Mouse (Mus musculus) left cerebral cortex, postnatal 36 days (tissue): ENCODE data around the gene Tnni3k. TPM values are rescaled to one million over a fixed set of nuclear protein-coding genes. Genes with fewer than 3 reads are reported as not detected.
A peak's percentile ranks its signal among the peaks of the same experiment; 100 is the strongest.

Experiments used
- DNase-seq, 2 experiments: peaks; one replicate each; pipeline ENCODE4 v3.0.0; 2021 to 2022; ENCODE audit warnings: low spot score in 2 of 2, mixed read lengths in 1 of 2
- intact Hi-C: fragments of 180-260 bp; cut with DNase I; formaldehyde crosslinking; loops from one replicate; pipeline ENCODE4 v1.15.1; 2025
- total RNA-seq, 2 experiments: library from RNA; stranded (reverse); gene quantifications; 2 replicates each; pipeline ENCODE4 v1.2.3; 2021

The Tnni3k gene
- total RNA-seq, result under 1 TPM; 0.29 to 0.47 TPM

DNA sequence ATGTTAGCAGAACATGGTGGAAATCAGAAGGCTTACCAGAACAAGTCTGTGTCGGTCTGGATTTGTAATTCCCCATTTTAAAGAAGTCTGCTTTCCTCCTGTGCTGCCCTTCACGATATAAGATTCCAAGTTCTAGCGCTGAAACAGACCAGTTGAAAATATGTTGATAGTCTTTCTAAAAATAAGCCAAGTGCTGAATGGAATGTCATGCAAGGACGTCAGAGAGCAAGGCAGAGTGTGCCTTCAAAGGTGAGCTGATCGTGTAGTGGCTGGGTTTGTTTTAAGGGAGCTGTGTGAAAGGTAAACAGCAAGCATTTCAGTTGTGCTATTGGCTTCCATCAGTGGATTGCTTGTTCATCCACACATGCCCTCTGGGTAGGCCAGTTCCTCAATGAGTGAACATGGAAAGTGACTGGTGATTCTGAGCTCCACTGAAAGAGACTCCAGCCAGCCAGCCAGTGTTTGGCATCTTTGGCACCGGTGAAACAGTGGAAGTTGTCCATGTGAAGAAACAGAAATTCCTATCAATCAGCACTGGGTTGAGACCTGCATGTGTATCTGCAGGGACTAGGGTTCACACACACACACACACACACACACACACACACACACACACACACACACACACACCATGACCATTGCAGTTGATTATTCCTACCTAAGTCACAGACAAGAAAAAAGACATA lies at the start of gene Tnni3k:
Gene Tnni3k (minus strand): TSS at position 177 of the 686 bp plus-strand sequence.
- DNase-seq, result no peak
- intact Hi-C loops, result no loop called here

DNA sequence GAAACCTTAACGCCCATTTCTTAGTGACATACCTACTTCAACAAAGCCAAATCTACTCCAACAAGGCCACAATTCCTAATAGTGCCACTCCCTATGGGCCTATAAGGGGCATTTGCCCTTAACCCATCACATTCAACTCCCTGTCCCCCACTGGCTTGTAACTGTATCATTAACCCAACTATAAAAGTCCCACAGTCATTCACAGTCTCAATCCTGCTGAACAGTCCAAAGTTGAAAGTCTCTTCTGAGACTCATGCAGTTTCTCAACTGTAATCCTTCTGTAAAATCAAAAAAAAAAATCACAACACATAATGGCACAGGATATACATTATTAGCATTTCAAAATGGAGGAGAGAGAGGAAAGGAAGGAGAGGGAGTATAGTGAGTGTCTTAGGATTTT lies 44.1 kb upstream of the Tnni3k start:
- intact Hi-C loops, result no loop called here
- DNase-seq, result no peak

DNA sequence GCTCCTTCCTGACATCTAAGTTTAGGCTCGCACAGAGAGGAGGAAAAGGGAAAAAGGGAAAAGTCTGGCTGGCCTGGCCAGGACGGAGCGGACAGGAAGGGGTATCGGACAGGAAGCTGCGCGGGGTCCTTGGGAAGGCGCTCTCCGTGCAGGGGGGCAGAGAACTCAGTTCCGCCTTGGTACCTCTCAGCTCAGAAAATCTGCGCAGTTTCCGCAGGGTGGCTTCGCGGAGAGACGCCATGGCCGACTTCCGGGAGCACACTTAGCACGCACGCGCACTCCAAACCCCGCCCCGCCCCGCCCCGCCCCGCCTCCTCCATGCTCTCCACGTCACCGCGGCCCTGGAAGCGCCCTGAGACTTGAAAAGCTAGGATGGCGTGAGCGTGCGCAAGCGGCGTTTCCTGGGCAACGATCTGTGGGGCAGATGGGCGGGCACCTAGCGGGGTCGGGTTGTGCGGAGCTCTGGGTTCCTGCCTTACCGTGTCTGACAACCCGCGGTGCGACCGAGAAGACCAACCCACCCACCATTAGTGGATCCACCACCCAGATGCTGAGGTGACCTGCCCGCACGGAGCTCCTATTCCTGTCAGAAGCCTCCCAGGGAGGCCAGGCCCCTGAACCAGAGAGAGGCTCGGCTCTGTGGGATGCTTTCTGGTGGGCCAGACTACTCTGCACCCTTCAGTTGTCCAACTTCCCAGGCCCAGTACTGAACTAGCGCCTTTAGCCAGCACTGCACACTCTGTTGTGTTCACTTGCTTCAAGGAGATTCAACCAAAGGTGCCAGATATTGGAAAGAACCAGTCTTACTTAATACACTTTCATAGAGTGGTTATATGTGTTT lies 38.1 kb upstream of the Tnni3k start, which contains the start of the genes Fpgt and Lrriq3:
Gene Fpgt (minus strand): TSS at position 288 of the 841 bp plus-strand sequence.
Gene Lrriq3 (plus strand): TSS at position 319 of the 841 bp plus-strand sequence.
- intact Hi-C loops, result loop anchor here (5.0 kb wide), 2 partner anchors 276 to 441 kb away; no protein-coding TSS in a partner anchor
- DNase-seq, result peak; percentile 90 to 91

DNA sequence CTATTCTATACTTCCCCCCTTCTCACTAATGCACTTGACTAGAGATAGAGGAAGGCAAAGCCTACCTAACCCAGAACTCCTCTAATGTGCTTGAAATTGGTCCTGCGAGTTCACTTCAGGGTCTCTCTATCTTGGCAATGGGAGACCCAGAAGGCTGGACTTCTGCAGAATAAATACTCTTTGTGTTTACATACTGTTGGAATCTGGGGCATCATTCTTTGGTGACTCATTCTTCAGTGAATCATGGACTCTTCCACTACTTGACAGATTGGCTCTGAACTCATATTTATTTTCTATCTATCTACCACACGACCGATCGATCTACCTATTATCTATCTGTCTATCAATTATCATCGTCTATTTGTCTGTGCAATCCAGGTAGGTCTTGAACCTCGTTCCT lies 36.9 kb upstream of the Tnni3k start:
- intact Hi-C loops, result loop anchor here (5.0 kb wide), 2 partner anchors 275 to 440 kb away; no protein-coding TSS in a partner anchor
- DNase-seq, result no peak

DNA sequence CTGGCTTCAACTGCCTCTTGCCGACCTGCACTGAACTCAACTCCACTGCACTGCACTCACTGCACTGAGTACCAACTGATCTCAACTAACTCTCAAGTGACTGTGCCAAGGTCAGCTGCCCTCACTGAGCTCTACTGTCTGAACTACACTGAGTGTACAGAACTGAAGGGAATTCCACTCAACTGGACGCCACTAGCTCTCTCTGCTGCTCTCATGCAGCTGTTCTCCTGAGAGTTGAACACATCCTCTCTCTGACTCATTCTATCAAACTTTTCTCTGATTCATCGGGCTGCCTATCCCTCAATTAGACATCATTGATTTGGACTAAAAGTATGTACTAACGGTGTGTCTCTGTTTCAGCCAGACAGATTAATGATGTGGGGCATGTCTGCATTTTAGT lies 22.7 kb upstream of the Tnni3k start:
- no peak for DNase-seq
- intact Hi-C loops, result no loop called here

DNA sequence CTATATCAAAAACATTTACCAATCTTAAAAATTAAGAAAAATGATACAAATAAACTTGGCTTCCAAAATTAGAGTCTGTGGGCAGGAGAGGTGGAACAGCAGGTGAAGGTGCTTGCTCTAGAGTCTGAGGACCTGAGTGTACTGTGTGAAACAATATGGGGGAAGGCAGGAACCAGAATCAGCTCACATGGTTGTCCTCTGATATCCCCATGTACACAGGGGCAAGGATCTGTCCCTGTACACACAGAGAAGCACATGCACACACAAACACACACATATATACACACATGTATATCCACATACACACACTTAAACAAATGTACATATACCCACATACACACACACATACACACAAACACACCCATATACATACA lies 4.2 kb upstream of the Tnni3k start:
- no peak for DNase-seq
- intact Hi-C loops, result no loop called here

DNA sequence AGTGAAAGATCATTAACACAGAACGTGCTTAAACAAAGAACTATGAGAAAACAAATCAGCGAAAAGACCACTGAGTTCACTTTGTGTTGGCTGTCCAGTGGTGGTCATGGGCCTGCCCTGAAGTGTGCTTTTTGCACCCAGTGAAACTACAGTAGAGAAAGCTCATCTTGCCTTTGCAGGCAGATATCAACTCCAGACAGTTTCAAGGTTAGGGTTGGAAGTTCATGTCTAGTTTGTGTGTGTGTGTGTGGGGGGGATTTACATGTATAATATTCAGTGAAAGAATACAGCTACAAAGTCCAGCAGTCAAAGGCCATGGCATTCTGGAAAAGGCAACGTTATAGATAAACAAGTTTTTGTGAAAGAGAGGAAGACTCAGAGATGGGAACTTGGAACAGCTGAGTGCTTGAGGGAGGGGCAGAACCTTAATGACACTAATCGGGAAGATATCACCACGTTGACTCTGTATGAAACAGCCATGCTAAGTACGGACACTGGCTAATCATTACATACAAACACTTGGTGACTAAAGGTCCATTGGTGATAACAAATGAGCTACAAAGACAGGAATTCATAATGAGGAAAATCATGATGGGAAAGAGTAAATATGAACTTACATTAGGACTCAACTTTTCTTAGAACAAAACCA lies 3.7 kb upstream of the Tnni3k start:
- intact Hi-C loops, result no loop called here

DNA sequence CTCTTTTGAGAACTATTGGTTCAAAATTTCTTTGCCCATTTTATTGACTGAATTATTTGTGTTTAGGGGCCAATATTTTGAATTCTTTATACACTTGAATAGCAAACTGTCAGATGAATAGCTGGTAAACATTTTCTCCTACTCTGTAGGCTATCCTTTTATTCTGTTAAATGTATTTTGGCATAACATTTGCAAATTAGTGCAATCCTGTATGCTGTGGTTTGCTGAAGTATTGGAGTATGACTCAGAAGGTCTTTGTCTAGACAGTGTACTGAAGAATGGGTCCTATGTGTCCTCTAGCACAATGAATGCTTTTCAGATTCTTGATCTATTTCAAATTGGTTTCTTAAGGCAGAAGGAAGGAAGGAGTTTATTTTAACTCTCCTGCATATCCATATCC lies 2.4 kb upstream of the Tnni3k start:
- no peak for DNase-seq
- intact Hi-C loops, result no loop called here

More for the DNA sequence above, 3.7 kb upstream of the Tnni3k start:
- no peak for DNase-seq

DNA sequence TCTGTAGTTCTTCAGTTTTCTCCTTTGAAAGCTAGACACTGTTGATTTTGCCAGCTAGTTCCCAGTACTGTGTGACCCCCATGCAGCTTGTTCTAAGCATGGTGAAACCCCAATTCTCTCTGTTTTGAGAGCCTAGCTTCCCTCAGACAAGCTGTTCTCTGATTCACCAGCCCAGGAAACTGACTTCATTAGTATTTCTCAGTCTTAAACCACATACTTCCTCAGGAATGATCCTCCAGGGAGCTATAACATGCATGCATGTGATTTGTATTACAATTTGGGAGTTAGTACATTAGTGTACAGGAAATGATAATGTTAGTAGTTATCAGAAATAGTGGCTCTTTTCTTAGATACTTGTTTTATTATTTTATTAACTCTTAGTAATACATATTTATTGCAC lies 1.4 kb upstream of the Tnni3k start:
- intact Hi-C loops, result no loop called here
- no peak for DNase-seq

DNA sequence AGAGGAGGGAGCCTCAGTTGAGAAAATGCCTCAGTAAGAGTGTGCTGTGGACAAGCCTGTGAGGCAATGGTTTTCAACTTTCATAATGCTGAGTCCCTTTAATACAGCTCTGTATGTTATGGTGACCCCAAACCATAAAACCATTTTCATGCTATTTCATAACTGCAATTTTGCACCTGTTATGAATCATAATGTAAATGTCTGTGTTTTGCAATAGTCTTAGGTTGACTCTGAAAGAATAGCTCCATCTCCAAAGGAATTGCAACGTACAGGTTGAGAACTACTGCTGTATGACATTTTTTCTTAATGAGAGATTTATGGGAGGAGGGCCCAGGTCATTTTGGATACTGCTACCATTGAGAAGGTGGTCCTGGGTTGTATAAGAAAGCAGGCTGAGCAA lies 2.0 kb downstream of the Tnni3k start:
- intact Hi-C loops, result no loop called here

DNA sequence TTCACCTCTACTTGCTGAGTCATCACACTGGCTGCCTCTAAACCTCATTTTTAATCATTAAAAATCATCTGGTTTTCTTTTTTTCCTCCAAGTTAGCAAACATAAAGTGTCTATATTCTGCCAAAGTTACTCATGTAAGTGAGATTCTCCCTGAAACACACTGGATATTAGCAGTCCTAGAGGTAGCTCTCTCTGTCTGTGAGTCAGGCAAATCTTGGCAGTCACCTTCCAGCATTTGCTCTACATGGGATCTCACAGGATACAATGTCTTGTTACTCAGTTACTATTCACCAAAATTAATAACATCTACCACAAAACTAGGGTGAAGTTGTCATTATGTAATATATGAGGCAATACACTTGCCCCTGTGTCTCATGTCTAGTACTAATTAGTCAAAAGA lies 3.2 kb downstream of the Tnni3k start:
- intact Hi-C loops, result no loop called here
- DNase-seq, result no peak

More for the DNA sequence above, 2.0 kb downstream of the Tnni3k start:
- no peak for DNase-seq

DNA sequence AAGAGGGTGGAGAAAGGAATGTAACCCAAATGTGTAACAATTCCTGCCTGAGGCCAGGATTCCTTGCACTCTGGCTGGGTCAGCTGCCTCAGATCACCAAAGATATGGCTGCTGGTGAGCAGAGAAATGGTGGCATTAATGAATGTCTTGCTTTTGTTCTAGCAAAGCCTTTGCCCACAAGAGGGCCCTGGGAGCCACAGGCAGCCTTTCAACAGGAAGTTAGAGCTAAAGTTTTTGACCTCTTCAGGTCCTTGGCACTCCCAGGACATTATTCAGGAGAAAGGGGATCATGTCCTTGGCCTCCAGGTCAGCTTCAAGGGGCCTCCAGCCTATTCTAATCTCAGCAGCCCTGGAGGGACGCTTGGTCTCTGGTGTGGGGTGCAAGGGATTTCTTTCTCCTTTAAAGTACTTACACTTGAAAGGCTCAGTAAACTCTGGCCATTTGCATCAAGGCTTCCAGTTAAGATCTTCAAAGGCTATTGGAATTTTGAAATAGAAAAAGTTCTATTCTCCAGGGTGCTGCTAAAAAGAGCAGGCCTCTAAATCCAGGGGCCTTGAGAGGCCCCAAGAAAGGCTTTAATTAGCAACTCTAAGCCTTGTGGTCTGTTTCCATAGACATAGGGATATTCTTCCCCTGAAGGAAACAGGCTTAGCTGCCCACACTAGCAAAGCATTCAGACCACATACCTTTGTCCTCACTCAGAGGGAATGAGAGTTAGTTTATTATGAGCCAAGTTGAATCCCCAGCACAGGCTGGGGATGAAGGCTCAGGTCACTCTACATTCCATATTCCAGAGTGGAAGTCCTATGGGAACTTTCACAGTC lies 16.0 kb downstream of the Tnni3k start:
- intact Hi-C loops, result no loop called here

DNA sequence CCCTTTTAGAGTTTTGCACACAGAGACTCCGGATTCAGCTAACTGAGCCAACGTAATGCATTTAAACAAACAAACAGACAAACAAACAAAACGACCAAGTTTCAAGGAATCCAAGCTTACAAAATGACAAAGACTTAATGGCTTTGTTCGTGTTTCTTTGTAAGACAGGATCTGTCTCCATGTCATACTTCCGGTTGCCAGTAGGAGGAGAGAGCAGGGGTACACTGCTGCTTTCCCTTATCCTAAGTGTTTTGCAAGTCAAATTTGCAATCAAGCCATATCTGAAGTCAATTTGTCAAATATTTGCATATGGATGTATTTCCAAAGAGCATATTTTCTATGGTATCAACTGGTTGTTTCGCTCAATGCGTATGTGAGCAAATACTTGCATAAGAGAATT lies 20.9 kb downstream of the Tnni3k start:
- no peak for DNase-seq
- intact Hi-C loops, result no loop called here

More for the DNA sequence above, 16.0 kb downstream of the Tnni3k start:
- no peak for DNase-seq

DNA sequence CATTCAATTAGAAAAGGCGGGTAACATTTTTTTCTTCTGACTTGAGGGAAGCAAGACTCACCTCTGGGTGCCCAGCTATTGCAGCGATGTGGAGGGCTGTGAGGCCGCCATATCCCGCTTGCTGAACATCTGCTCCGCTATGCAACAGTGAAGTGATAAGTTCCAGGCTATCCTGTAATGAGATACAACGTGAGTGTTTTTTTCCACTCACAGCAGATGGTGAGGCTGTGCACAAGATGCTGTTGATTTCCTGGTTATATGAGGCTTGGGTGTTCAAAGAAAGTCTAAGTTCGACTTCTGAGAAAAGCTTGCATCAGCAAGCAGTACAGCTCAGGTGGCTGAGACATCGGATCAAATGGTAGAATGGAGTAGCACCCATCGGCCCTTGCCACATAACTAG lies 25.0 kb downstream of the Tnni3k start:
- intact Hi-C loops, result no loop called here
- peak; percentile 8 to 16 for DNase-seq

DNA sequence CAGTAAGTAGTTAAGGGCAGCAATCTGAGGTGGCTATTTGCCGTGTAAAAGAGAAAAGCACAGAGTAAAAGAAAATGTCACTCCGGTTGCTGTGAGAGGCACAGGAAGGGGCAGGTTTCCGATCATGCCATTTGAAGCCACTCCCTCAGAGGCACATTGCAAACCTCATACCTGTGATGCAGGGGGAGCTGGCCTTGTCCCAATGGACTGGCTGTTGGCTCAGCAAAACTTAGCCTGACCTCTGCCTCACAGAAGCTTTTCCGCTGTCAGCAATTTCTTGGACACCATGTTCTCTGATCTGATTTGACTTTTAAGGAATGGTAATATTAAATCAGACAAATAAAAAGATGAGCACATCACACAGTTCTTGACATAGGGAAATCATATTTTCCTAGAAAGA lies 52.4 kb downstream of the Tnni3k start:
- no peak for DNase-seq
- intact Hi-C loops, result no loop called here

DNA sequence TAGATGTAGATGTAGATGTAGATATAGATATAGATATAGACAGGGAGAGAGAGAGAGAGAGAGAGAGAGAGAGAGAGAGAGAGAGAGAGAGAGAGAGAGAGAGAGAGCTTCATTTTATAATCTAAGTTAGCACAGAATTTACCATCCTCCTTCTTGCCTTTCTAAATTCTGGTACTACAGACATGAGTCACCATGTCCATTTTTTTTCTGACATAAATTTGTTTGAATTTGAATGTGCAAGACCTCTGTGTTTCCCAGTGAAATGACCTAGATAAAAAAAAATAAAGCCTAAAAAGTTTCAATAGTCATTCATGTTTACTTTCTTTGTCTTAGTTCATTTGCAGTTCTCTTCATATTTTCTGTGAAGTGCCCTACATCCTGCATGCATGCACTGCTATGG lies 54.2 kb downstream of the Tnni3k start:
- no peak for DNase-seq
- intact Hi-C loops, result no loop called here

DNA sequence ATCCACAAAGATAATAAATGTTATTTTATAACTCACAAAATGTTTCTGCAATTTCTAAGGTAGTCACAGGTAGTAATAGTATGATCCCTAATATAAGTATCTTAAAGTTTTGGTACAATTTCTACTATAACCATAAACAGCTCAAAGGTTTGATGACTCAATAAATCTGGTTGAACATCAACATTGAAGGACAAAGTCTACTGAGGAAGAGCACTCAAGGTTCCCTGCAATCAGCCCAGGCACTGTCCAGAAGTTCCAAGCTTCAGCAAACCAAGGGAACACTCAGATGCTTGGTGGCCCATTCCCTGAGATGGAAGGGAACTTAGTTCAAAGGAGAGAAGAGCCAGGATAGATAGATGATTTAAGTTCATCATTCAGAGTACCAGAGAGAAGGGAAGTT lies 62.5 kb downstream of the Tnni3k start:
- intact Hi-C loops, result no loop called here
- DNase-seq, result no peak

DNA sequence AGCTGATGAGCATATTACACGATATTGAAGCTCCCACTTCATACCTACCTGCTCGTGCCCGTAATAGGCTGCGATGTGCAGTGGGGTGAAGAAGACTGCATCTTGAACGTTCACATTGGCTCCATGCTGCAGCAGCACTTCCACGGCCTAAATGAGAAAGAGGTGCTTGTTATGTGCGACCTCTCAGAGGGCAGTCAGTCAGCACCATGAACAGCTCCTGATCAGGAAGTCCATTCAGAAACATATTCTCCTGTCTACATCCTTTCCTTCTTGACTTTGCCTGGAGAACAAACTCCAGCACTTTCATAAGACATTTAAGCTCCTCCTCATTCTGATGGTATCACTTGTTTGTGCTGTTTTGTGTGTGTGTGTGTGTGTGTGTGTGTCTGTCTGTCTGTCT lies 76.1 kb downstream of the Tnni3k start:
- no peak for DNase-seq
- intact Hi-C loops, result no loop called here

DNA sequence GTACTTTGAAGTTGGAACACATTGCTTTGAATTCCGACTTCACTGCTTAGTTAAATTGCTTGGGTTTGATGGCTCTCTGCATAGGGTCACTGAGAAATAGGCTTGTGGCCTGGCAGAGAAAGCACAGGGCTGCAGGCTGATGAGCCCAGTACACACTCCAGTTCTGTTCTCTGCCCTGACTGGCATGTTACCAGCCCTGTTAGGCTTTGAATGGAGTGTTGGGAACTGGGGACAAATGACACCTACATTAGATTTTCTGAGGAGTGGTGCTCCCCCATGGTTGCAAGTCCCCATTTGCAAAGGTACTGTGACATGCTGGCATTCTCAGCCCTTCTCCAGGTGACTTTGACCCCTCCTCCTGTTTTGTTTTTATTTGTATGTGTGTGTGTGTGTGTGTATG lies 83.6 kb downstream of the Tnni3k start:
- intact Hi-C loops, result no loop called here

DNA sequence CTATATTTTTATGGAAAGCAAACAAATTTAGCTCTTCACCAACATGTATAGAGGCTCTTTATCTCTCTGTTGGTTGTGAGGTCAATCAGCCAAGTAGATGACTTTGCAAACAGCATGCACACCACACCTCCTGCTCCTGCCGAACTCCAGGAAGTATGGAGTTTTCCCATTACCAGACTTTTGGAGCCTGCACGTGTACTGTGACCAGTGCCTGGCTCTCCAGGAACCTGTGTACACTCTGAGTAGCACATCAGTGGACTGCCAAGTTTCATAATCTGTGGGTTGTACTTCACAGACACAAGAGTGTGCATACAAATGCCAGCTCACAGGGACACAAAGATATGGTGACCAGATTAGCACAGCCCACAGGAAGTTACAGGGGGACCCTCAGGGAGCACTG lies 84.2 kb downstream of the Tnni3k start:
- intact Hi-C loops, result no loop called here
- no peak for DNase-seq

More for the DNA sequence above, 83.6 kb downstream of the Tnni3k start:
- no peak for DNase-seq
